Comparison of ENCODE assay signal across 8 mouse cellular contexts in the genomic region with DNA sequence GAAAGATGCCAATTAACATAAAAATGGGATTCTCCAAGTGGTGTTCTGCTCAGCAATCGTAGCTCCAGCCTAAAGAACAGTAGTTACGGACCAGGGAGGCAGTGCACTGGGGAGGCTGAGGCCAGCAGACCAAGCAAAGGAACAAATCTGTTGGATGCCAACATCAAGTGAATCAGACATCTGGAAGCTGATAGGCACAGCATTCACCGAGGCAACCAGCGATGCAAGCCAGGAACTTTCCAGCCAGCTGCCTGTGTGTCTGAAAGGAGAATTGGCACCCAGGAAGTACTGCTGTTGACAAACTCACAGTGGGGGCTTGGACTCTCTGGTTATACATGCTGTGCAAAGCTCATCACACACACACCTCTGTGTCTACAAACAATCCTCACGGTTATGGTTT.
A peak's percentile ranks its signal among the peaks of the same experiment; 100 is the strongest.
DNase-seq lines count a peak whose midpoint lies in the region; ATAC-seq and TF ChIP-seq lines count a peak whose summit lies in the region.
"Had no signal": no experiment of that assay in that cellular context is flagged by ENCODE, and none has a peak within 500 bp of the region (broad histone marks: within the 10 kb centered on the region; RNA-seq: fewer than 3 reads in every experiment).

No protein-coding gene starts in this region.

- no peaks in the 10 kb centered on the region for H3K9me3 ChIP-seq in neural tube, embryonic 12.5 days
- no peaks in the 10 kb centered on the region for H3K9me3 ChIP-seq in forebrain, postnatal 0 days (ENCODE audit: low read length)
- H3K9me3 ChIP-seq in neural tube, embryonic 14.5 days (ENCODE audit: control insufficient read depth, low read length): no peaks in the 10 kb centered on the region
- H3K9me3 ChIP-seq: lung, embryonic 15.5 days had no signal

- ATAC-seq in neural tube, embryonic 12.5 days (ENCODE audit: low FRiP score, low read depth): peak; percentile 61; the same call in 1 of the 2 replicates
- peak; percentile 66 for ATAC-seq in forebrain, postnatal 0 days
- ATAC-seq in neural tube, embryonic 14.5 days (ENCODE audit: low read depth): peak; percentile 69; the same call in 1 of the 2 replicates

- peaks cover 6% of the 10 kb centered on the region for H3K4me1 ChIP-seq in neural tube, embryonic 12.5 days
- no peaks in the 10 kb centered on the region; the same call in 1 of the 2 replicates for H3K4me1 ChIP-seq in forebrain, postnatal 0 days (ENCODE audit: insufficient read depth)
- 0 out of 2 replicates have a peak, but pooled peaks cover 5% of the 10 kb centered on the region for H3K4me1 ChIP-seq in neural tube, embryonic 14.5 days (ENCODE audit: control insufficient read depth, insufficient read depth, low read length)
- H3K4me1 ChIP-seq: lung, embryonic 15.5 days had no signal

- no peak overlapping the region for H3K4me2 ChIP-seq in neural tube, embryonic 12.5 days (replicated peaks)
- no peak overlapping the region for H3K4me2 ChIP-seq in forebrain, postnatal 0 days (ENCODE audit: low read depth)
- H3K4me2 ChIP-seq in neural tube, embryonic 14.5 days (ENCODE audit: low read depth, low read length): no peak overlapping the region
- H3K4me2 ChIP-seq: lung, embryonic 15.5 days had no signal

- peak; percentile 43 for DNase-seq in gastrocnemius, adult 2 months
- no peak for DNase-seq in gastrocnemius, postnatal 10 days
- DNase-seq in neural tube, embryonic 10.5 days (ENCODE audit: extremely low spot score, low spot score): no peak
- peak; percentile 59 for DNase-seq in forebrain, postnatal 0 days
- no peak for DNase-seq in natural killer cell, adult 2 months (ENCODE audit: low spot score in 2 of 2)

- WGBS in neural tube, embryonic 12.5 days: 53% methylated on average over 5 of the region's 5 CpGs
- WGBS in forebrain, postnatal 0 days: 24% methylated on average over 5 of the region's 5 CpGs
- WGBS in neural tube, embryonic 14.5 days: 41% methylated on average over 5 of the region's 5 CpGs

- no peak overlapping the region for H3K27ac ChIP-seq in gastrocnemius, adult 2 months
- H3K27ac ChIP-seq in neural tube, embryonic 12.5 days: no peak overlapping the region
- no peak overlapping the region for H3K27ac ChIP-seq in forebrain, postnatal 0 days (ENCODE audit: low read depth, low read length)
- no peak overlapping the region for H3K27ac ChIP-seq in neural tube, embryonic 14.5 days (ENCODE audit: low read depth, low read length)
- H3K27ac ChIP-seq: lung, embryonic 15.5 days had no signal

- no peak for TF ChIP-seq CTCF in gastrocnemius, adult 2 months (IDR thresholded peaks at IDR 0.05)
- no peak for TF ChIP-seq CTCF in forebrain, postnatal 0 days (IDR thresholded peaks at IDR 0.05; ENCODE audit: low read depth)

- no peaks in the 10 kb centered on the region for H3K27me3 ChIP-seq in neural tube, embryonic 12.5 days (replicated peaks)
- H3K27me3 ChIP-seq in forebrain, postnatal 0 days (ENCODE audit: insufficient read depth, low read length): no peaks in the 10 kb centered on the region
- H3K27me3 ChIP-seq in neural tube, embryonic 14.5 days (ENCODE audit: control insufficient read depth, insufficient read depth, low read length): no peaks in the 10 kb centered on the region
- H3K27me3 ChIP-seq: lung, embryonic 15.5 days had no signal

- intact Hi-C loops in gastrocnemius, adult 2 months (cut with DNase I): no loop called here

- no peak overlapping the region for H3K4me3 ChIP-seq in gastrocnemius, adult 2 months
- no peak overlapping the region for H3K4me3 ChIP-seq in neural tube, embryonic 12.5 days
- no peak overlapping the region for H3K4me3 ChIP-seq in forebrain, postnatal 0 days (ENCODE audit: low read depth, low read length)
- H3K4me3 ChIP-seq in neural tube, embryonic 14.5 days (ENCODE audit: low read depth, low read length): no peak overlapping the region
- H3K4me3 ChIP-seq: lung, embryonic 15.5 days had no signal

- H3K36me3 ChIP-seq in neural tube, embryonic 12.5 days: peaks cover 13% of the 10 kb centered on the region; the same call in 1 of the 2 replicates
- peaks cover 10% of the 10 kb centered on the region; the same call in 1 of the 2 replicates for H3K36me3 ChIP-seq in forebrain, postnatal 0 days (ENCODE audit: insufficient read depth)
- 0 out of 2 replicates have a peak, but pooled peaks cover 4% of the 10 kb centered on the region for H3K36me3 ChIP-seq in neural tube, embryonic 14.5 days (ENCODE audit: control insufficient read depth, insufficient read depth, low read length)
- H3K36me3 ChIP-seq: lung, embryonic 15.5 days had no signal

- no peak overlapping the region for H3K9ac ChIP-seq in neural tube, embryonic 12.5 days
- no peak overlapping the region for H3K9ac ChIP-seq in forebrain, postnatal 0 days
- no peak overlapping the region for H3K9ac ChIP-seq in neural tube, embryonic 14.5 days (replicated peaks; ENCODE audit: low read depth, low read length)
- H3K9ac ChIP-seq: lung, embryonic 15.5 days had no signal

Comparison
In these comparisons a context has a peak if more than half of its experiments do, and no peak if none do; other contexts are left out.
1. DNase-seq: peak in gastrocnemius, adult 2 months (single experiment) and forebrain, postnatal 0 days (single experiment); none in gastrocnemius, postnatal 10 days (single experiment), neural tube, embryonic 10.5 days (single experiment) and natural killer cell, adult 2 months (0 of 2).
2. Peak in every context shown above with its lines, with median percentiles within 50 percentile points of each other: ATAC-seq.